Mouse (Mus musculus) gastrocnemius, adult 18-20 months (tissue): ENCODE data around the gene Nat8f5. TPM values are rescaled to one million over a fixed set of nuclear protein-coding genes. Genes with fewer than 3 reads are reported as not detected.
"Not testable (repeated sequence)": the region's sequence is repeated elsewhere in the genome, so short reads cannot be mapped to it uniquely, and the experiment has no call there.

Experiments
- DNase-seq: peaks from one replicate; pipeline ENCODE4 v3.0.0; 2021; ENCODE audit warnings: low spot score
- long read RNA-seq, 2 experiments: library from polyadenylated mRNA; stranded (forward); transcript quantifications; one replicate each; pipeline ENCODE4 v2.0.0; 2021
- total RNA-seq, 2 experiments: library from RNA; stranded (reverse); gene quantifications; 2 replicates each; pipeline ENCODE4 v1.2.3; 2021

The Nat8f5 gene
- not detected for total RNA-seq
- long read RNA-seq, experiment 1, result 0 reads
- long read RNA-seq, experiment 2, result 0 reads

- no peak for DNase-seq
Observed at GRCm38 (mm10) chr6:85820837-85821236, at the start of gene Nat8f5, which contains the start of gene Nat8f6. TSS of gene Nat8f5 (minus strand) at chr6:85820972. TSS of gene Nat8f6 (minus strand) at chr6:85820954.

DNA sequence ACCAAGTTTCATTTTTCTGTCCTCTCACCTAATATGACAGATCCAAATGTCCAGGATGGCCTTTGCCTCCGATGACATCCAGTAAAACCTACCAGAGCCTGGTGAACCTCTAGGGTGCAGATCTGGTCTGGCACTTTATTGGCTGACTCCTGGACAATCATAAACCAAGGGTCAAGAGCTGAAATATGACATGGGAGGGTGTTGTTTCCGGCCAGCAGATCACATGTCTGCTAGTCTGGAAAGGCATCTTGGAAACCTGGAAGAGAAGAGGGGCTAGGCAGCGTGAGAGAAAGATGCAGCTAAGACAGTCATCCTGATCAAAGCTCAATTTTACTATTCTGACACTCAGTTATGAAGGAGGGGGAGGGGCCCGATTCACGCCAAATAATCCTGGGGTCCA is 48.2 kb upstream of the Nat8f5 start, which contains the start of gene Nat8f2:
Gene Nat8f2 (minus strand): TSS at position 153 of the 400 bp plus-strand sequence.
- not testable (repeated sequence) for DNase-seq

GRCm38 (mm10) chr6:85867726-85868690 is 47.2 kb upstream of the Nat8f5 start:
- DNase-seq, result no peak

DNA sequence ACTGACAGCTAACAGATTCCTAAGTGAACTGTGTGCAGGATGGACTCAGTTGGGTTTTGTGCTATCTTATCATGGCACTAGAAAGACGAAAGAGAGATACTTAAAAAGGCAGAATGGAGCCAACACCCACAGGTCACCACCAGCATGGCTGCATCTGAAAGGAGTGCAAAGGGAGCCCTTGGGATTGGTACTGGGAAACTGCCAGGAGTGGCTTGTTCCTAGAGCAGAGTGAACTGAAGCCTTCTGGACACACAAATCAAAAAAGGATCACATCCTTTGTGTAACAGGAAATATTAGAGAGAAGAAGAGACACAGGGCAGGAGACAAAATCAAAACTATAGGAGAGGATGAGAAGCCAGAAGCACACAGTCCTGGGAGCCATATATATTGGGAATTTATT is 46.2 kb upstream of the Nat8f5 start:
- DNase-seq, result not testable (repeated sequence)

DNA sequence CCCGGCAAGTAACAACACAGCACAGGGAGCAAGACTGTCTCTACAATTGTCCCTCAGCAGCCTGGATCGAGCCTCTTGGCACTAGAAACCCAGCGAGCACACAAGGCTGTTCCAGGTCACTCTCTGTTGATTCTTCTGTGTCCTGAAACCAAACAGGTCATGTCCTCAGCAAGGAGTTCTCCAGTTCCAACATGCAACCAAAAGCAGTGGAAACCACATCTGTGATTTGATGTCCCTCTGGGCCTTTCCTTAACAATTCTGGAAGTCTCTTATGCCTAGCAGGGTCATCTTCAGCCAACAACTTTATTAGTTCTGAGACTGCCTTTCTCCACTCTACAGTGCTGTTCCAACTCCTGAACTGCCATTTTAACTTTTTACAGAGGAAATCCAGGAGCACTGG is 45.4 kb upstream of the Nat8f5 start:
- DNase-seq, result peak; percentile 20

- peak; percentile 5 for DNase-seq
Observed at GRCm38 (mm10) chr6:85864900-85865639, 44.3 kb upstream of the Nat8f5 start.

- no peak for DNase-seq
Observed at GRCm38 (mm10) chr6:85863840-85864239, 43.1 kb upstream of the Nat8f5 start.

GRCm38 (mm10) chr6:85863136-85863535 is 42.4 kb upstream of the Nat8f5 start:
- DNase-seq, result no peak

DNA sequence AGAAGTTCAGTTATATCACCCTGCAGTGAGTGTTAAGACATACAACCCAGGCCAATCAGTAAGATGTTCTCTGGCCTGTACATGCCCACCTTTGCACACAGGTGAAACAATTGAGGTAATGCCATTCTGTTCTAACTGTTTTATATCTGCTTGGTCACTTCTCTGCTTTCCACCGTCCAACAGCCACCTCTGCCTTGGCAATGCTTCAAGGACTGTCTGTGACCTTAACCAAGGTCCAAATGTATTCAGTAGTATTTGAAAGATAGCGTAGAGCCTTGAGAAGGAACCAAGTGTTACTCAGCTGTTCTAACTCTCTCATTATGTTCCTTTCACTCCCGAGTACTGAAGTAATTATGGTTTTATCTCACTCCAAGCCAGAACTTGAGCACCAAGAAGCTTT is 41.8 kb upstream of the Nat8f5 start:
- no peak for DNase-seq

DNA sequence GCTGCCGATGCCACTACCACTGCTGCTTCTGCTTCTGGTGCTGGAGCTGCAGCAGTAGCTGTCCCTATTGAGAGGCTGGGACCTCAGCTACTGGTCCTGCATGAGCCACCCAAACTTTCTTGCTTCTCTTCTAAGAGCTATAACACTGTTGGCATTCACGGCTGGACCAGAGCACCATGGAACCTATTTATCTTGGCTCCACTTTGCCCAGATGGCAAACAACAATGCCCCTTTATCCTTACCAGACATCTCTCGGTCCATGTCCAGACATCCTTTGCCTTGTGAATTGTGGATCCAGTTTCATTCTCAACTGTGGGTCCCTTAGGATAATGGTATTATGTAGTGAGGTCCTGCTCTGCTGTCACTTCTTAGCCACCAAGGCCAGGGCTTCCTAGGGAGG is 40.5 kb upstream of the Nat8f5 start:
- no peak for DNase-seq

DNA sequence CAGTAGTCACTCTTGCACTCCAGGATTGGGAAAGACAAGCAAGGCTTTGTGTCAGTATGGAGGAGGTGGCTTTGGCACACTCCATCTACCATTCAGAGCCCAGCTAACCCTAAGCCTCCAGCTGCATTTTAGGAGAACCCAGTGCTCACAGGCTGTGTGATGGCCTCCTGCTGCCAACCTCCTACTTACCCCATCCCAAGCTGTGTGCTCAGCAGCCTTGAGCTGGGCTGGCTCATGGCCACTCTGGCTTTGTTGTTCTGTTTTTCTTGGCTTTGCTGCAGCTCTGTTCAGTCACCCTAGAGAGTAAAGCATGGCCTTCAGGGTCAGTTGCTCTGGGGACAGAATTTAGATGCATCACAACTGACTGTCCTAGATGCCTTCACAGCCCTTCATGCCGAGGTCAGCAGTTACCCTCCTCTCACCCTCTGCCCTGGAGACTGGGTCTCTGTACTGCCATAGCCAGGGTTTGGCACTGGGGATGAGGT is 35.5 kb upstream of the Nat8f5 start:
- DNase-seq, result peak; percentile 44

DNA sequence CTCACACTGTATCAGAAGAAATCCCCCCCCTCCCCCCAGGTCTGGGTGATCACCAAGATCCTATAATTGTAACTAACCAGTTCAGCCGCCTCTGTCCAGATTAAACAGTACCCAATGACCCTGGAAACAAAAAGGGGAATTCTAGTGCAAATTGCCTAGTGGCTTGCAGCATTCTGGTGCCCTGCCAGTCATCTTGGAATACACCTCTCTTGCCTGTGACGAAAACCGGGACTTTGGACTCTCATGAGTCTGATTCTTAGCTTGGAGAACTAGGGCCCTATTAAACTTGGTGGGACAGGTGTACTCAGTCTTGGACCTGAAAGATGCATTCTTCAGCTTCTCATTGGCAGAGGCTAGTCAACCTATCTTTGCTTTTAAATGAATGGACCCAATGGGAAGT is 32.7 kb upstream of the Nat8f5 start:
- no peak for DNase-seq

GRCm38 (mm10) chr6:85851062-85851773 is 30.4 kb upstream of the Nat8f5 start:
- DNase-seq, result no peak

DNA sequence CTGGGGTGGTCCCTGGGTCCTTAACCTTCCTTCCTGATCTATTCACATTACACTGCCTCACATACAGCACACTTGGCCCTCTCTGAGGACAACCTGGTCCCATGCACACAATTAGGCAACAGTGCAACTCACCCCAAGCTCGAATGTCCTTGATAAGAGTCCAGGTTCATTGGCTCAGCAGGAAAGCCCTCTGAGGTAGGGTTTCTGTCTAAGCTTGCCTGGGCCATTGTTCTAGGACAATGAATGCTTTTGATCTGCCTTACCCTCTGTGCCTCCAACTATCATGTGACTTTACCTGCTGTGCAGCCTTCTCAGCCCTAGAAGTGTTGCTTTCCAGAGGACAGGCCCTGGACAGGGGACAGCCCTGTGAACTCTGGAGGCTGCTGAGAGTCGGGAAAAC is 28.5 kb upstream of the Nat8f5 start:
- no peak for DNase-seq

GRCm38 (mm10) chr6:85848140-85848539 is 27.4 kb upstream of the Nat8f5 start:
- no peak for DNase-seq

DNA sequence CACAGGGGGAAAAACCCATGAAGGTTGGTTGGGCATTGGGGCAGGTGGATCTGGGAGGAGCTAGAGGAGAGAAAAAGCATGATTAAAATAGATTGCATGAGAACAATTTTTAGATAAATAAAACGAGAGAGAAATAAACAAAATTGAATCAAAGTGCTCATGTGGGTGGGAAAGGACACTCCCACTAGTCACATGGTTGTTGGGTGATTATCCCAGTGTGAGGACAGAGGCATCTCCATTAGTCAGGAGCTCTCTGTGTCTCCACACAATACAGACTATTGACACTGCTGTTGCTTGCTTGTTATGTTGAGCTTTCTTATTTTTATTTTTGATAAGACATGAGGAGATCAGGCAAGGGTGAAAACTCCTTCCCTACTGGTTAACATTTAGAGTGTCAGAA is 26.1 kb upstream of the Nat8f5 start:
- DNase-seq, result no peak

DNA sequence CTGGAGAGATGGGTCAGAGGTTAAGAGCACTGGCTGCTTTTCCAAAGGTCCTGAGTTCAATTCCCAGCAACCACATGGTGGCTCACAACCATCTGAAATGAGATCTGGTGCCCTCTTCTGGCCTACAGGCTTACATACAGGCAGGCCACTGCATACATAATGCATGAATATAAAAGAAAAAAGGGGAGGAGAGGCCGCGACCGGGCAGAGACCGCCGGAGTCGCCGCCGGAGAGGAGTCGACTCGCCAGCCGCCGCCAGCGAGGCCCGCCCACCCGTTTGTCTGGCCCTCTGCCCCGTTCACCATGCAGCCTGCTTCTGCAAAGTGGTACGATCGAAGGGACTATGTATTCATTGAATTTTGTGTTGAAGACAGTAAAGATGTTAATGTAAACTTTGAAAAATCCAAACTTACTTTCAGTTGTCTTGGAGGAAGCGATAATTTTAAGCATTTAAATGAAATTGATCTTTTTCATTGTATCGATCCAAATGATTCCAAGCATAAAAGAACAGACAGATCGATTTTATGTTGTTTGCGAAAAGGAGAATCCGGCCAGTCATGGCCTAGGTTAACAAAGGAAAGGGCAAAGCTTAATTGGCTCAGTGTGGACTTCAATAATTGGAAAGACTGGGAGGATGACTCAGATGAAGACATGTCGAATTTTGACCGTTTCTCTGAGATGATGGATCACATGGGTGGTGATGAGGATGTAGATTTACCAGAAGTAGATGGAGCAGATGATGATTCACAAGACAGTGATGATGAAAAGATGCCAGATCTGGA is 23.1 kb upstream of the Nat8f5 start:
- not testable (repeated sequence) for DNase-seq

DNA sequence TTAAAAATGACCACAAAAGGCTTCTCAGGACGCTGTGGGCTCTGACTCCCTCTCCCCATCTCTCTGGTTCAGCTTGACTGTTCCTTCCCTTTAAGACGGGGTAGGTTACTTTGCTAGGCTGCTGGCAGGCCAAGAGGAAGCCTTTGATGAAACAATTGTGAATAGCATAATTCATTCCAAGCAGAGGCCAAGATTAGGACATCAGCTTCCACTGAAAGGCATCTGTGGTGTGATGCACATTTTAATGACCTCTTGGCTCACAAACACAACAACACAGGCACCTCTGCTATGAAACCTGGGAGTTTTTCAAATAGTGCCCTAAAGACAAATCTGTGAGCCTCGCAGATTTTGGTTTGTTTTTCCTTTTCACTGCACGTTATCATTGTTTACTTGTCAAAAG is 19.2 kb upstream of the Nat8f5 start:
- no peak for DNase-seq

- DNase-seq, result no peak
Observed at GRCm38 (mm10) chr6:85838674-85839073, 17.9 kb upstream of the Nat8f5 start.

DNA sequence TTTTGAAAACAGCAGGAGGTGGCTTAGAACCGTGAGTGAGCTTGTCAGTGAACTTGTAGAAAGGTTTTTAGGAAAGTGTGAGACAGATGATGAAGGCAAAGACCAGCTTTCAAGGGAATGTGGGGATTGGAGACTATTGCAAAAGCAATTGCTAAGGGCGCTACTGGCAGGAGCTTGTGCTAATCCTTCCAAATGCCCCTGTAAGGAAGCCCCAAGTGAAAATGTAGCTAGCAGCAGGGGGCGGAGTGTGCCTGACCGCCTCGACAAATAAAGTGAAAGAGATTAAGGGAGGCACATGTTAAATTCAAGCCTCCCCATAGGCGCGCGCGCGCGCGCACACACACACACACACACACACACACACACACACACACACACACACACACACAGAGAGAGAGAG is 16.5 kb upstream of the Nat8f5 start:
- DNase-seq, result peak; percentile 8

GRCm38 (mm10) chr6:85836827-85837226 is 16.1 kb upstream of the Nat8f5 start:
- DNase-seq, result peak; percentile 50
